ENCODE assay signal across 4 mouse cellular contexts in the genomic region with DNA sequence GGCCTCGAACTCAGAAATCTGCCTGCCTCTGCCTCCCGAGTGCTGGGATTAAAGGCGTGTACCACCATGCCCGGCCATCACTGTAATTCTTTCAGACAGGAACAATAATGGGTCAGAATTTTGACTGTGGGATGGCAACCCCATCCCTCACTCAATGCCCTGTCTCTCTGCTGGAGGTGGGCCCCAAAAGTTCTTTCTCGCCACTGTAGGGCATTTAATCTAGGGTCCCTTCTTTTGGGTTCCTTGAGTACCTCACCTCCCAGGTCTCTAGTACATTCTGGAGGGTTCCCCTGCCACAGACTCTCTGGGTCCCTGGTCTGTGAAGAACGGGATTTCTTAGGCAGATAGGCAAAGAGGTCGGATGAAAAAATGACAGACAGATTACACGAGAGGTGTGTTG. TPM values are rescaled to one million over a fixed set of nuclear protein-coding genes. Genes with fewer than 3 reads are reported as not detected.
"Had no signal": no experiment of that assay in that cellular context is flagged by ENCODE, and none has a peak within 500 bp of the region (broad histone marks: within the 10 kb centered on the region; RNA-seq: fewer than 3 reads in every experiment).

No protein-coding gene starts in this region.

RNA-seq across cellular contexts. Expression of a gene that starts 18.1 kb away (rescaled TPM):
- polyA plus RNA-seq: heart, embryonic 14.5 days; hindbrain, embryonic 13.5 days; kidney, adult 2 months; large intestine, adult 2 months had no signal

RNA-seq across cellular contexts. Expression of a gene that starts 31.1 kb away (rescaled TPM):
- polyA plus RNA-seq: large intestine, adult 2 months had no signal
